ENCODE assay signal across 13 mouse cellular contexts in the genomic region with DNA sequence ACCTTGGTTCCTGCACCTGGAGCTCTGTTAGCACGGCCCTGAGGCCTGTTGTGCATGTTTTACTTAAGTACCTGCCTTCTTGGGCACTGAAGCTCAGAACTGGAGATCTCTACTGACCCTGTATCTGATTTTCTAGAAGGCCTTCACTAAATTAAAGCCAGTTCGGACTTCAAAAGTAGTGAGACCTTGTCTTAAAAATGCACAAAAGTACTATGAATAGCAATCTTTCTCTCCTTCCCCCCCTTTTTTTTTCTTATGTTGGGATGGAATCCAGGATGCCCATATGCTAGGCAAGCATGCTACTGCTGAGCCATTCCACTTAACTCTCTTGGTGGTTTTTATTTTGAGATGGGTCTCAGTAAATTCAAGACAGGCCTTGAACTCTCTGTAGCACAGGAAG. TPM values are rescaled to one million over a fixed set of nuclear protein-coding genes. Genes with fewer than 3 reads are reported as not detected.
DNase-seq lines count a peak whose midpoint lies in the region; ATAC-seq lines count a peak whose summit lies in the region.
"Had no signal": no experiment of that assay in that cellular context is flagged by ENCODE, and none has a peak within 500 bp of the region (broad histone marks: within the 10 kb centered on the region; RNA-seq: fewer than 3 reads in every experiment).

No protein-coding gene starts in this region.

- H3K4me1 ChIP-seq in embryonic facial prominence, embryonic 13.5 days: peaks cover 56% of the 10 kb centered on the region
- peaks cover 39% of the 10 kb centered on the region for H3K4me1 ChIP-seq in embryonic facial prominence, embryonic 10.5 days
- peaks cover 66% of the 10 kb centered on the region for H3K4me1 ChIP-seq in hindbrain, embryonic 15.5 days (replicated peaks)
- peaks cover 60% of the 10 kb centered on the region for H3K4me1 ChIP-seq in hindbrain, embryonic 10.5 days (replicated peaks)
- peaks cover 100% of the 10 kb centered on the region for H3K4me1 ChIP-seq in megakaryocyte, embryonic 14.5 days

- no peak overlapping the region for H3K4me2 ChIP-seq in embryonic facial prominence, embryonic 13.5 days
- no peak overlapping the region for H3K4me2 ChIP-seq in hindbrain, embryonic 15.5 days
- H3K4me2 ChIP-seq: midbrain, embryonic 13.5 days had no signal

- peaks cover 5% of the 10 kb centered on the region; the same call in 1 of the 2 replicates for H3K36me3 ChIP-seq in embryonic facial prominence, embryonic 13.5 days
- peaks cover 12% of the 10 kb centered on the region for H3K36me3 ChIP-seq in embryonic facial prominence, embryonic 10.5 days (replicated peaks)
- H3K36me3 ChIP-seq in hindbrain, embryonic 15.5 days: no peaks in the 10 kb centered on the region
- no peaks in the 10 kb centered on the region for H3K36me3 ChIP-seq in hindbrain, embryonic 10.5 days
- H3K36me3 ChIP-seq in megakaryocyte, embryonic 14.5 days (replicated peaks; ENCODE audit: low read length): peaks cover 77% of the 10 kb centered on the region
- H3K36me3 ChIP-seq: midbrain, embryonic 13.5 days had no signal

- H3K27ac ChIP-seq in embryonic facial prominence, embryonic 13.5 days: 0 out of 2 replicates have a peak overlapping the region, but pooled peaks have one; percentile 16
- H3K27ac ChIP-seq in embryonic facial prominence, embryonic 10.5 days (replicated peaks): no peak overlapping the region
- 0 out of 2 replicates have a peak overlapping the region, but pooled peaks have one; percentile 38 for H3K27ac ChIP-seq in hindbrain, embryonic 15.5 days (replicated peaks)
- no peak overlapping the region for H3K27ac ChIP-seq in hindbrain, embryonic 10.5 days

- H3K4me3 ChIP-seq in embryonic facial prominence, embryonic 13.5 days: no peak overlapping the region
- H3K4me3 ChIP-seq in embryonic facial prominence, embryonic 10.5 days: no peak overlapping the region
- no peak overlapping the region for H3K4me3 ChIP-seq in hindbrain, embryonic 15.5 days
- no peak overlapping the region for H3K4me3 ChIP-seq in hindbrain, embryonic 10.5 days
- peak overlapping the region; percentile 25 for H3K4me3 ChIP-seq in megakaryocyte, embryonic 14.5 days (replicated peaks)
- H3K4me3 ChIP-seq: midbrain, embryonic 13.5 days had no signal

- no peak overlapping the region for H3K9ac ChIP-seq in embryonic facial prominence, embryonic 13.5 days
- H3K9ac ChIP-seq in hindbrain, embryonic 15.5 days: no peak overlapping the region

- DNase-seq in embryonic facial prominence, embryonic 10.5 days (ENCODE audit: low spot score): no peak
- no peak for DNase-seq in hindbrain, embryonic 10.5 days (ENCODE audit: low spot score)
- no peak for DNase-seq in urinary bladder, postnatal 10 days (ENCODE audit: low spot score)
- DNase-seq: heart, postnatal 10 days; kidney, adult 11 months; kidney, postnatal 14 days; thymus, adult 18-20 months had no signal

- H3K27me3 ChIP-seq in embryonic facial prominence, embryonic 13.5 days: no peaks in the 10 kb centered on the region
- no peaks in the 10 kb centered on the region for H3K27me3 ChIP-seq in embryonic facial prominence, embryonic 10.5 days (replicated peaks; ENCODE audit: low read depth, poor library complexity, severe bottlenecking)
- no peaks in the 10 kb centered on the region for H3K27me3 ChIP-seq in hindbrain, embryonic 15.5 days
- no peaks in the 10 kb centered on the region for H3K27me3 ChIP-seq in hindbrain, embryonic 10.5 days (ENCODE audit: insufficient read depth, poor library complexity, severe bottlenecking)
- H3K27me3 ChIP-seq in megakaryocyte, embryonic 14.5 days (replicated peaks): no peaks in the 10 kb centered on the region
- H3K27me3 ChIP-seq: midbrain, embryonic 13.5 days had no signal

- no peaks in the 10 kb centered on the region for H3K9me3 ChIP-seq in embryonic facial prominence, embryonic 13.5 days
- H3K9me3 ChIP-seq in embryonic facial prominence, embryonic 10.5 days: no peaks in the 10 kb centered on the region
- no peaks in the 10 kb centered on the region for H3K9me3 ChIP-seq in hindbrain, embryonic 15.5 days
- no peaks in the 10 kb centered on the region for H3K9me3 ChIP-seq in hindbrain, embryonic 10.5 days
- no peaks in the 10 kb centered on the region for H3K9me3 ChIP-seq in megakaryocyte, embryonic 14.5 days
- H3K9me3 ChIP-seq: midbrain, embryonic 13.5 days had no signal

- 83% methylated on average over 2 of the region's 2 CpGs for WGBS in embryonic facial prominence, embryonic 13.5 days
- 87% methylated on average over 2 of the region's 2 CpGs for WGBS in embryonic facial prominence, embryonic 10.5 days
- WGBS in hindbrain, embryonic 15.5 days: 82% methylated on average over 2 of the region's 2 CpGs
- WGBS in hindbrain, embryonic 10.5 days: 83% methylated on average over 2 of the region's 2 CpGs

- ATAC-seq in embryonic facial prominence, embryonic 13.5 days (ENCODE audit: insufficient number of reproducible peaks, insufficient read depth, low FRiP score, low TSS enrichment, low read depth): no peak
- no peak for ATAC-seq in hindbrain, embryonic 15.5 days (ENCODE audit: low FRiP score, low read depth)
- ATAC-seq in megakaryocyte, adult 5-6 weeks (ENCODE audit: poor library complexity, severe bottlenecking): no peak

RNA-seq across cellular contexts. Expression of a gene that starts 10.8 kb away (rescaled TPM):
- polyA plus RNA-seq in embryonic facial prominence, embryonic 13.5 days (2015; fragmentation: Nextera tagmentation; extraction: Ambion mirVana): 103 and 106 TPM in 2 replicates
- 95.3 and 101 TPM in 2 replicates for polyA plus RNA-seq in embryonic facial prominence, embryonic 10.5 days (2016; fragmentation: Nextera tagmentation; extraction: Ambion mirVana)
- polyA plus RNA-seq in hindbrain, embryonic 15.5 days (2015; fragmentation: Nextera tagmentation; extraction: Ambion mirVana): 66.3 and 74.2 TPM in 2 replicates
- polyA plus RNA-seq in hindbrain, embryonic 10.5 days (2016; fragmentation: Nextera tagmentation; extraction: Ambion mirVana): 89.0 and 93.5 TPM in 2 replicates
- 72.3 and 86.4 TPM in 2 replicates for polyA plus RNA-seq in megakaryocyte, embryonic 14.5 days (2012; ENCODE audit: insufficient read depth, low replicate concordance)
- total RNA-seq in megakaryocyte, adult 5-6 weeks (2015): 40.2 TPM in 2 replicates
- 53.8 and 55.7 TPM in 2 replicates for total RNA-seq in megakaryocyte, adult 5-6 weeks (2017)

RNA-seq across cellular contexts. Expression of a gene that starts 49.1 kb away (rescaled TPM):
- polyA plus RNA-seq in embryonic facial prominence, embryonic 13.5 days (2015; fragmentation: Nextera tagmentation; extraction: Ambion mirVana): 31.3 and 32.8 TPM in 2 replicates
- 40.8 and 41.1 TPM in 2 replicates for polyA plus RNA-seq in embryonic facial prominence, embryonic 10.5 days (2016; fragmentation: Nextera tagmentation; extraction: Ambion mirVana)
- polyA plus RNA-seq in hindbrain, embryonic 15.5 days (2015; fragmentation: Nextera tagmentation; extraction: Ambion mirVana): 32.0 and 36.6 TPM in 2 replicates
- polyA plus RNA-seq in hindbrain, embryonic 10.5 days (2016; fragmentation: Nextera tagmentation; extraction: Ambion mirVana): 36.3 and 39.3 TPM in 2 replicates
- polyA plus RNA-seq in megakaryocyte, embryonic 14.5 days (2012; ENCODE audit: insufficient read depth, low replicate concordance): 19.6 and 32.1 TPM in 2 replicates
- total RNA-seq in megakaryocyte, adult 5-6 weeks (2015): 9.4 and 9.9 TPM in 2 replicates
- 3.3 and 7.2 TPM in 2 replicates for total RNA-seq in megakaryocyte, adult 5-6 weeks (2017)

RNA-seq across cellular contexts. Expression of a gene that starts 49.1 kb away (rescaled TPM):
- 76.5 and 81.8 TPM in 2 replicates for polyA plus RNA-seq in embryonic facial prominence, embryonic 13.5 days (2015; fragmentation: Nextera tagmentation; extraction: Ambion mirVana)
- 40.5 and 41.4 TPM in 2 replicates for polyA plus RNA-seq in embryonic facial prominence, embryonic 10.5 days (2016; fragmentation: Nextera tagmentation; extraction: Ambion mirVana)
- polyA plus RNA-seq in hindbrain, embryonic 15.5 days (2015; fragmentation: Nextera tagmentation; extraction: Ambion mirVana): 189 TPM in 2 replicates
- polyA plus RNA-seq in hindbrain, embryonic 10.5 days (2016; fragmentation: Nextera tagmentation; extraction: Ambion mirVana): 55.7 and 73.2 TPM in 2 replicates
- 66.2 and 97.1 TPM in 2 replicates for polyA plus RNA-seq in megakaryocyte, embryonic 14.5 days (2012; ENCODE audit: insufficient read depth, low replicate concordance)
- total RNA-seq in megakaryocyte, adult 5-6 weeks (2015): 7.7 and 19.6 TPM in 2 replicates
- 6.6 and 8.0 TPM in 2 replicates for total RNA-seq in megakaryocyte, adult 5-6 weeks (2017)

RNA-seq across cellular contexts. Expression of a gene that starts 51.6 kb away (rescaled TPM):
- 1.1 TPM in 2 replicates for polyA plus RNA-seq in embryonic facial prominence, embryonic 13.5 days (2015; fragmentation: Nextera tagmentation; extraction: Ambion mirVana)
- polyA plus RNA-seq in embryonic facial prominence, embryonic 10.5 days (2016; fragmentation: Nextera tagmentation; extraction: Ambion mirVana): 1.6 and 1.9 TPM in 2 replicates
- 80.0 and 88.8 TPM in 2 replicates for polyA plus RNA-seq in hindbrain, embryonic 15.5 days (2015; fragmentation: Nextera tagmentation; extraction: Ambion mirVana)
- 3.3 and 10.9 TPM in 2 replicates for polyA plus RNA-seq in hindbrain, embryonic 10.5 days (2016; fragmentation: Nextera tagmentation; extraction: Ambion mirVana)
- polyA plus RNA-seq in megakaryocyte, embryonic 14.5 days (2012; ENCODE audit: insufficient read depth, low replicate concordance): not detected in 2 replicates
- not detected in 2 replicates for total RNA-seq in megakaryocyte, adult 5-6 weeks (2015)
- total RNA-seq in megakaryocyte, adult 5-6 weeks (2017): not detected in 2 replicates
- total RNA-seq: heart, postnatal 10 days had no signal
- polyA plus RNA-seq: gonadal fat pad, adult 2 months had no signal

Comparison
In these comparisons a context has a peak if more than half of its experiments do, and no peak if none do; other contexts are left out.
1. H3K27ac ChIP-seq: peak in embryonic facial prominence, embryonic 13.5 days (single experiment) and hindbrain, embryonic 15.5 days (single experiment); none in embryonic facial prominence, embryonic 10.5 days (single experiment) and hindbrain, embryonic 10.5 days (single experiment).